Comparison of ENCODE assay signal across 40 mouse cellular contexts in the genomic region with DNA sequence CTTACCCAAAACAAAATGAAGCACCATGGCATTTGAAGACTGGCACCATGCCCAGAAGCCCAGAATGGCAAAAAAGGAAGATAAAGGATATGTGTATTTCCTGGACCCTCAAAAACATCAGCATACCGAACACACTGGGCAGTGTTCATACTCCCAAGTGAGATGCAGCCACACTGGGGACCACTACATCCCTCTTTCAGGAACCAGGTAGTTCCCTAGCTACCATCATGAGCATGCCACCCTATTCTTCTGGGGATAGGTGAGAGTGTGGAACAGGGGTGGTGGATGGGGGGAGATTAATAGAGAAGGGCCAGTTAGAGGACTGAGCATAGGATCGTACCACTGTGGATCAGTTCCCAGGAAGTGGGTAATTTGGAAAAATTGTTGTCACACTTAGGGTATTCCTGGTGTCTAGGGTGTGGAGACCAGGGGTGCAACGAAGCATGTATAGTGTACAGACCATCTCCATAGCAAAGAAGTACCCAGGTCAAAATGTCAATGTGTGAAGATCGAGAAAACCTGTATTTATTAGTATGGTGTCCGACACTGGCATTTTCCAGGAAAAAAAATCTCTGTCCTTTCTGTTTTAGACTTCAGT. TPM values are rescaled to one million over a fixed set of nuclear protein-coding genes. Genes with fewer than 3 reads are reported as not detected.
"Had no signal": no experiment of that assay in that cellular context is flagged by ENCODE, and none has a peak within 500 bp of the region (broad histone marks: within the 10 kb centered on the region; RNA-seq: fewer than 3 reads in every experiment).

No protein-coding gene starts in this region.

- DNase-seq: gastrocnemius, postnatal 14 days; gastrocnemius, postnatal 36 days; heart, adult 18-20 months; heart, postnatal 14 days; heart, postnatal 36 days; kidney, adult 18-20 months; kidney, adult 8-10 months; kidney, postnatal 10 days; kidney, postnatal 25 days; kidney, postnatal 4 days; liver; liver, embryonic 13.5 days had no signal

- H3K9ac ChIP-seq: heart, embryonic 13.5 days; heart, embryonic 15.5 days; hindbrain, embryonic 14.5 days; limb, embryonic 12.5 days; liver, embryonic 13.5 days; liver, embryonic 15.5 days had no signal

- H3K36me3 ChIP-seq: heart, embryonic 10.5 days; heart, embryonic 13.5 days; heart, embryonic 15.5 days; limb, embryonic 10.5 days; limb, embryonic 12.5 days; liver, embryonic 13.5 days; liver, embryonic 15.5 days had no signal

- ATAC-seq: hindbrain, embryonic 16.5 days; intestine, embryonic 16.5 days had no signal

- H3K4me2 ChIP-seq: heart, embryonic 13.5 days; heart, embryonic 15.5 days; hindbrain, embryonic 14.5 days; limb, embryonic 12.5 days; liver, embryonic 11.5 days; liver, embryonic 13.5 days; liver, embryonic 15.5 days had no signal

- H3K4me1 ChIP-seq: heart, embryonic 10.5 days; heart, embryonic 15.5 days; limb, embryonic 10.5 days; limb, embryonic 12.5 days; liver, embryonic 13.5 days; liver, embryonic 15.5 days had no signal

- H3K4me3 ChIP-seq: heart, embryonic 10.5 days; heart, embryonic 13.5 days; heart, embryonic 15.5 days; layer of hippocampus, adult 2 months; left cerebral cortex, adult 2 months; limb, embryonic 10.5 days; limb, embryonic 12.5 days; liver, embryonic 13.5 days; liver, embryonic 15.5 days had no signal

- H3K9me3 ChIP-seq: heart, embryonic 10.5 days; heart, embryonic 13.5 days; heart, embryonic 15.5 days; limb, embryonic 10.5 days; limb, embryonic 12.5 days; liver, embryonic 13.5 days; liver, embryonic 15.5 days had no signal

- H3K27me3 ChIP-seq: heart, embryonic 13.5 days; heart, embryonic 15.5 days; limb, embryonic 12.5 days; liver, embryonic 13.5 days; liver, embryonic 15.5 days had no signal

- H3K27ac ChIP-seq: heart, embryonic 10.5 days; heart, embryonic 13.5 days; heart, embryonic 15.5 days; hindbrain, embryonic 14.5 days; layer of hippocampus, adult 2 months; left cerebral cortex, adult 2 months; limb, embryonic 10.5 days; limb, embryonic 12.5 days; liver, embryonic 13.5 days; liver, embryonic 15.5 days had no signal

RNA-seq across cellular contexts. Expression of a gene that starts 50.9 kb away (rescaled TPM):
- total RNA-seq: gastrocnemius, adult 18-20 months; gastrocnemius, adult 8-10 months; gastrocnemius, postnatal 14 days; gastrocnemius, postnatal 36 days; heart, adult 18-20 months; heart, adult 8-10 months; heart, postnatal 14 days; heart, postnatal 36 days; hematopoietic stem cell, adult 5-6 weeks; layer of hippocampus, adult 2 months; layer of hippocampus, postnatal 10 days; layer of hippocampus, postnatal 25 days; left cerebral cortex, adult 2 months; left cerebral cortex, postnatal 14 days; left cerebral cortex, postnatal 36 days had no signal
- polyA plus RNA-seq: frontal cortex, adult 2 months; gonadal fat pad, adult 2 months; heart, embryonic 10.5 days; heart, embryonic 13.5 days; heart, embryonic 15.5 days; heart, postnatal 0 days; hindbrain, embryonic 11.5 days; hindbrain, embryonic 14.5 days; hindbrain, embryonic 16.5 days; intestine, embryonic 14.5 days; intestine, embryonic 16.5 days; kidney, embryonic 14.5 days; kidney, embryonic 16.5 days; limb, embryonic 10.5 days; limb, embryonic 12.5 days; limb, embryonic 14.5 days; liver, embryonic 11.5 days; liver, embryonic 13.5 days; liver, embryonic 15.5 days had no signal
